Mouse (Mus musculus): Measurements from ENCODE around the gene Gm11639.
A peak's percentile ranks its signal among the peaks of the same experiment; 100 is the strongest.
"Not testable (repeated sequence)": the region's sequence is repeated elsewhere in the genome, so short reads cannot be mapped to it uniquely, and the experiment has no call there.

Gm11639 gene

GRCm38 (mm10) chr11:104707084-104707483, 21.6 kb downstream of the Gm11639 start:
- no peak for DNase-seq

GRCm38 (mm10) chr11:104744995-104745568, 59.6 kb downstream of the Gm11639 start:
- no peak for DNase-seq

GRCm38 (mm10) chr11:104765762-104766161, 80.3 kb downstream of the Gm11639 start:
- DNase-seq = no peak

GRCm38 (mm10) chr11:104767068-104767467, 81.6 kb downstream of the Gm11639 start:
- DNase-seq = no peak

- peak; percentile 24 to 37 for DNase-seq
Measured at GRCm38 (mm10) chr11:104768072-104768471, 82.6 kb downstream of the Gm11639 start.

GRCm38 (mm10) chr11:104778796-104779195, 93.3 kb downstream of the Gm11639 start:
- DNase-seq = no peak

GRCm38 (mm10) chr11:104944723-104945122, 259.2 kb downstream of the Gm11639 start:
- no peak for DNase-seq

GRCm38 (mm10) chr11:104952349-104952748, 266.8 kb downstream of the Gm11639 start:
- DNase-seq = no peak

- no peak for DNase-seq
Measured at GRCm38 (mm10) chr11:104967862-104968261, 282.4 kb downstream of the Gm11639 start.

GRCm38 (mm10) chr11:104968388-104968787, 282.9 kb downstream of the Gm11639 start:
- no peak for DNase-seq

- no peak for DNase-seq
Measured at GRCm38 (mm10) chr11:104971322-104971721, 285.8 kb downstream of the Gm11639 start.

GRCm38 (mm10) chr11:104972480-104972879, 287.0 kb downstream of the Gm11639 start:
- DNase-seq = no peak

GRCm38 (mm10) chr11:104977976-104978375, 292.5 kb downstream of the Gm11639 start:
- DNase-seq = no peak

- no peak for DNase-seq
Measured at GRCm38 (mm10) chr11:104981342-104982055, 296.0 kb downstream of the Gm11639 start.

- no peak for DNase-seq
Measured at GRCm38 (mm10) chr11:105009232-105009631, 323.7 kb downstream of the Gm11639 start.

GRCm38 (mm10) chr11:105021071-105021470, 335.6 kb downstream of the Gm11639 start:
- no peak for DNase-seq

GRCm38 (mm10) chr11:105028744-105029348, 343.3 kb downstream of the Gm11639 start:
- no peak for DNase-seq

- DNase-seq = no peak
Measured at GRCm38 (mm10) chr11:105029525-105029924, 344.0 kb downstream of the Gm11639 start.

GRCm38 (mm10) chr11:105030229-105030628, 344.7 kb downstream of the Gm11639 start:
- no peak for DNase-seq

- no peak for DNase-seq
Measured at GRCm38 (mm10) chr11:105031103-105031502, 345.6 kb downstream of the Gm11639 start.

GRCm38 (mm10) chr11:105035081-105035480, 349.6 kb downstream of the Gm11639 start:
- no peak for DNase-seq

GRCm38 (mm10) chr11:105063292-105063691, 377.8 kb downstream of the Gm11639 start, which contains the start of gene Efcab3:
Efcab3 (plus strand) TSS chr11:105063592.
- no peak for DNase-seq

- DNase-seq = not testable (repeated sequence)
Measured at GRCm38 (mm10) chr11:105112448-105112847, 426.9 kb downstream of the Gm11639 start.

- DNase-seq = no peak
Measured at GRCm38 (mm10) chr11:105117814-105118213, 432.3 kb downstream of the Gm11639 start.

Measured in thymus, postnatal 36 days (tissue).